8 mouse cellular contexts compared by ENCODE assay signal in genomic region chr15:27783092-27783491, GRCm38 (mm10).
DNase-seq lines count a peak whose midpoint lies in the region; ATAC-seq and TF ChIP-seq lines count a peak whose summit lies in the region.

No protein-coding gene starts in this region.

- H3K4me2 ChIP-seq in limb, embryonic 12.5 days, result peak overlapping the region; percentile 68
- peak overlapping the region; percentile 35 for H3K4me2 ChIP-seq in neural tube, embryonic 15.5 days

- no peak for TF ChIP-seq POLR2A in spleen, adult 2 months (IDR thresholded peaks at IDR 0.05; ENCODE audit: low read depth, low read length)

- H3K4me3 ChIP-seq in spleen, adult 2 months (ENCODE audit: extremely low read depth, insufficient read depth, insufficient read length), result peak overlapping the region; percentile 19; the same call in 1 of the 2 replicates
- 0 out of 2 replicates have a peak overlapping the region, but pooled peaks have one; percentile 12 for H3K4me3 ChIP-seq in heart, embryonic 10.5 days
- peak overlapping the region; percentile 64 for H3K4me3 ChIP-seq in limb, embryonic 12.5 days (replicated peaks)
- no peak overlapping the region for H3K4me3 ChIP-seq in neural tube, embryonic 15.5 days (replicated peaks)

- no peak for TF ChIP-seq CTCF in spleen, adult 2 months (IDR thresholded peaks at IDR 0.05; ENCODE audit: extremely low read depth, insufficient read depth, insufficient read length, insufficient replicate concordance)

- H3K36me3 ChIP-seq in spleen, adult 2 months (ENCODE audit: control insufficient read depth, insufficient read depth, low read length), result no peaks in the 10 kb centered on the region
- no peaks in the 10 kb centered on the region for H3K36me3 ChIP-seq in heart, embryonic 10.5 days
- peaks cover 17% of the 10 kb centered on the region for H3K36me3 ChIP-seq in limb, embryonic 12.5 days
- H3K36me3 ChIP-seq in neural tube, embryonic 15.5 days, result no peaks in the 10 kb centered on the region

- peak overlapping the region; percentile 94 for H3K27ac ChIP-seq in spleen, adult 2 months (ENCODE audit: insufficient read depth, low read length)
- peak overlapping the region; percentile 85 for H3K27ac ChIP-seq in heart, embryonic 10.5 days
- H3K27ac ChIP-seq in limb, embryonic 12.5 days, result peak overlapping the region; percentile 97
- peak overlapping the region; percentile 82 for H3K27ac ChIP-seq in neural tube, embryonic 15.5 days (replicated peaks)

- H3K9ac ChIP-seq in limb, embryonic 12.5 days (replicated peaks), result peak overlapping the region; percentile 48
- peak overlapping the region; percentile 38; the same call in 1 of the 2 replicates for H3K9ac ChIP-seq in neural tube, embryonic 15.5 days (replicated peaks)

- no peaks in the 10 kb centered on the region for H3K27me3 ChIP-seq in spleen, adult 2 months (ENCODE audit: control insufficient read depth, insufficient read depth, low read length)
- no peaks in the 10 kb centered on the region for H3K27me3 ChIP-seq in heart, embryonic 10.5 days (ENCODE audit: insufficient read depth, poor library complexity, severe bottlenecking)
- no peaks in the 10 kb centered on the region for H3K27me3 ChIP-seq in limb, embryonic 12.5 days
- no peaks in the 10 kb centered on the region for H3K27me3 ChIP-seq in neural tube, embryonic 15.5 days (replicated peaks)

- no peak for DNase-seq in spleen, adult 2 months (ENCODE audit: low read depth in 1 of 2, low spot score in 2 of 2)
- DNase-seq in spleen, postnatal 4 days (ENCODE audit: low spot score in 2 of 2), result no peak
- no peak for DNase-seq in heart, embryonic 10.5 days (ENCODE audit: low spot score)
- no peak for DNase-seq in urinary bladder, postnatal 10 days (ENCODE audit: low spot score)
- DNase-seq in thymus, postnatal 10 days (ENCODE audit: low spot score in 2 of 2), result no peak
- DNase-seq in left cerebral cortex, adult 11 months (ENCODE audit: low spot score), result no peak

- WGBS in spleen, adult 2 months, result 16% methylated on average over 8 of the region's 8 CpGs
- 58% methylated on average over 8 of the region's 8 CpGs for WGBS in heart, embryonic 10.5 days
- 13% methylated on average over 8 of the region's 8 CpGs for WGBS in limb, embryonic 12.5 days
- 19% methylated on average over 8 of the region's 8 CpGs for WGBS in neural tube, embryonic 15.5 days

- no peaks in the 10 kb centered on the region for H3K9me3 ChIP-seq in heart, embryonic 10.5 days
- no peaks in the 10 kb centered on the region for H3K9me3 ChIP-seq in limb, embryonic 12.5 days
- H3K9me3 ChIP-seq in neural tube, embryonic 15.5 days (replicated peaks), result no peaks in the 10 kb centered on the region

- peaks cover 17% of the 10 kb centered on the region for H3K4me1 ChIP-seq in spleen, adult 2 months (ENCODE audit: control insufficient read depth, insufficient read depth, insufficient read length)
- peaks cover 97% of the 10 kb centered on the region for H3K4me1 ChIP-seq in heart, embryonic 10.5 days
- H3K4me1 ChIP-seq in limb, embryonic 12.5 days (replicated peaks), result peaks cover 90% of the 10 kb centered on the region
- H3K4me1 ChIP-seq in neural tube, embryonic 15.5 days, result peaks cover 98% of the 10 kb centered on the region

- ATAC-seq in limb, embryonic 12.5 days (ENCODE audit: insufficient number of reproducible peaks, insufficient read depth, low FRiP score, low TSS enrichment, low read depth), result no peak
- no peak for ATAC-seq in neural tube, embryonic 15.5 days (ENCODE audit: low FRiP score)
